In the genomic region with DNA sequence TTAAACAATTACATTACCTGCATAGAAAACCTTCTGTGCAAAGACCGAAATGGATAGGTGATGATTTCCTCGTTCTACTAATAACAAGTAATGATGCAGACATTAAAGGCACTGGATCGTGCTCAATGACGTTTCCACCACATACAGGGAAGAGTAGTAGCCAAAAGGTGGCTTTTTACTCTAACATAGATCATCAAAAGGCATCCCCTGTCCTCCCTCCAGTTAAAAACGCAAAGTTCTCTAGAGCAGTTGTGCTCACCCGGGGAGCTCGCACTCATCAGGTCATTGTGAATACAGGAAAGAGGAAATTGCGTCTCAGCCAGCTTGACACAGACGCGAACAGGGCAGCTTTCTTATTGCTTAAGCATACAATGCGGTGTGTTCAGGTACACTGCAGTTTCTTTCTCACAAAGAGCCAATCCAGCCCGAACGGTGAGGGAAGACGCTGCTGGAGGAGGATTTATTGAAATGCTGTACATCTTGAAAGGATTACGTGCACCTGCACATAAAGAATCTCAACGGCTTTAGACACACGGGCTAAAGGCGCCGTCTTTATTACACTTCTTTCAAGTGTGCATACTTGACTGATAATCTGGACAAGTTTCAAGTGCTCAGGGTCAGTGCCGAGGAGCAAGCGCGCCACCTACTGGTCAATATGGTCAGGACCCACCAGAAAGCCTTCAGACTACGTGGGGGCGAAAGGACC, we compare ENCODE assay signal across 8 mouse cellular contexts.
DNase-seq lines count a peak whose midpoint lies in the region; ATAC-seq and TF ChIP-seq lines count a peak whose summit lies in the region.

No protein-coding gene starts in this region.

- no peak for ATAC-seq in heart, embryonic 13.5 days (ENCODE audit: extremely low read depth, insufficient number of reproducible peaks, low FRiP score, low TSS enrichment)
- peak; percentile 87 for ATAC-seq in kidney, postnatal 0 days (replicated peaks; ENCODE audit: low FRiP score, low read depth)
- peak; percentile 91 for ATAC-seq in liver, embryonic 11.5 days (replicated peaks; ENCODE audit: low FRiP score)
- ATAC-seq in neural tube, embryonic 11.5 days (ENCODE audit: insufficient read depth, low FRiP score, low TSS enrichment) = peak; percentile 58; the same call in 1 of the 2 replicates

- peaks cover 9% of the 10 kb centered on the region; the same call in 1 of the 2 replicates for H3K27me3 ChIP-seq in heart, embryonic 13.5 days (replicated peaks)
- H3K27me3 ChIP-seq in kidney, postnatal 0 days (ENCODE audit: insufficient read depth, low read length) = no peaks in the 10 kb centered on the region
- H3K27me3 ChIP-seq in liver, embryonic 11.5 days (replicated peaks; ENCODE audit: control insufficient read depth, insufficient read depth, low read length) = no peaks in the 10 kb centered on the region
- H3K27me3 ChIP-seq in neural tube, embryonic 11.5 days (ENCODE audit: control insufficient read depth, insufficient read depth, low read length) = no peaks in the 10 kb centered on the region

- no peak overlapping the region for H3K27ac ChIP-seq in heart, embryonic 13.5 days (replicated peaks)
- no peak overlapping the region for H3K27ac ChIP-seq in kidney, postnatal 0 days
- H3K27ac ChIP-seq in liver, embryonic 11.5 days (ENCODE audit: low read depth, low read length) = no peak overlapping the region
- no peak overlapping the region for H3K27ac ChIP-seq in neural tube, embryonic 11.5 days (ENCODE audit: low read depth, low read length)

- 14% methylated on average over 24 of the region's 24 CpGs for WGBS in heart, embryonic 13.5 days
- 7% methylated on average over 24 of the region's 24 CpGs for WGBS in kidney, postnatal 0 days
- 18% methylated on average over 24 of the region's 24 CpGs for WGBS in liver, embryonic 11.5 days
- WGBS in neural tube, embryonic 11.5 days = 13% methylated on average over 24 of the region's 24 CpGs

- H3K9ac ChIP-seq in heart, embryonic 13.5 days = peak overlapping the region; percentile 69
- H3K9ac ChIP-seq in kidney, postnatal 0 days (ENCODE audit: low read depth, low read length) = peak overlapping the region; percentile 20; the same call in 1 of the 2 replicates
- H3K9ac ChIP-seq in liver, embryonic 11.5 days (ENCODE audit: low read depth, low read length) = no peak overlapping the region
- H3K9ac ChIP-seq in neural tube, embryonic 11.5 days (ENCODE audit: low read length) = no peak overlapping the region

- TF ChIP-seq CTCF in kidney, postnatal 0 days (IDR thresholded peaks at IDR 0.05; ENCODE audit: low read depth) = peak; percentile 96

- no peaks in the 10 kb centered on the region for H3K9me3 ChIP-seq in heart, embryonic 13.5 days
- H3K9me3 ChIP-seq in kidney, postnatal 0 days (replicated peaks; ENCODE audit: low read length) = no peaks in the 10 kb centered on the region
- no peaks in the 10 kb centered on the region for H3K9me3 ChIP-seq in liver, embryonic 11.5 days (ENCODE audit: control insufficient read depth, low read length)
- H3K9me3 ChIP-seq in neural tube, embryonic 11.5 days (ENCODE audit: control insufficient read depth, low read length) = no peaks in the 10 kb centered on the region

- H3K4me2 ChIP-seq in heart, embryonic 13.5 days = peak overlapping the region; percentile 76
- H3K4me2 ChIP-seq in kidney, postnatal 0 days (ENCODE audit: low read length) = peak overlapping the region; percentile 64
- peak overlapping the region; percentile 49 for H3K4me2 ChIP-seq in liver, embryonic 11.5 days
- peak overlapping the region; percentile 38 for H3K4me2 ChIP-seq in neural tube, embryonic 11.5 days (ENCODE audit: low read depth)

- no peaks in the 10 kb centered on the region for H3K36me3 ChIP-seq in heart, embryonic 13.5 days
- H3K36me3 ChIP-seq in kidney, postnatal 0 days (ENCODE audit: insufficient read depth, low read length) = no peaks in the 10 kb centered on the region
- no peaks in the 10 kb centered on the region for H3K36me3 ChIP-seq in liver, embryonic 11.5 days (ENCODE audit: control insufficient read depth, insufficient read depth, low read length)
- H3K36me3 ChIP-seq in neural tube, embryonic 11.5 days (ENCODE audit: control insufficient read depth, insufficient read depth, low read length) = no peaks in the 10 kb centered on the region

- peak overlapping the region; percentile 56 for H3K4me3 ChIP-seq in heart, embryonic 13.5 days
- peak overlapping the region; percentile 31 for H3K4me3 ChIP-seq in kidney, postnatal 0 days (replicated peaks; ENCODE audit: low read depth, low read length)
- peak overlapping the region; percentile 14 for H3K4me3 ChIP-seq in liver, embryonic 11.5 days (ENCODE audit: low read depth, low read length)
- peak overlapping the region; percentile 27 for H3K4me3 ChIP-seq in neural tube, embryonic 11.5 days (ENCODE audit: low read depth, low read length)

- peaks cover 8% of the 10 kb centered on the region; the same call in 1 of the 2 replicates for H3K4me1 ChIP-seq in heart, embryonic 13.5 days
- H3K4me1 ChIP-seq in kidney, postnatal 0 days (replicated peaks; ENCODE audit: insufficient read depth, low read length) = no peaks in the 10 kb centered on the region
- no peaks in the 10 kb centered on the region for H3K4me1 ChIP-seq in liver, embryonic 11.5 days (replicated peaks; ENCODE audit: control insufficient read depth, insufficient read depth, low read length)
- no peaks in the 10 kb centered on the region for H3K4me1 ChIP-seq in neural tube, embryonic 11.5 days (ENCODE audit: control insufficient read depth, insufficient read depth, low read length)

- peak; percentile 58 for DNase-seq in CD4-positive, CD25-positive, alpha-beta regulatory T cell, adult 2 months (ENCODE audit: low read depth, low spot score)
- DNase-seq in c-Kit-negative CD71-positive TER-119-positive erythroid progenitor cells, embryonic 14.5 days (ENCODE audit: low read depth, low spot score) = peak; percentile 21
- peak; percentile 42 for DNase-seq in fibroblast of lung, adult 2 months (ENCODE audit: low read depth)
- peak; percentile 93 for DNase-seq in kidney, postnatal 0 days (ENCODE audit: low spot score)
- peak; percentile 74 for DNase-seq in liver, embryonic 11.5 days (ENCODE audit: low spot score)
- peak; percentile 87 for DNase-seq in neural tube, embryonic 11.5 days (ENCODE audit: low spot score)
- peak; percentile 57 for DNase-seq in telencephalon, adult 2 months (ENCODE audit: low read depth, low spot score)

Comparison
In these comparisons a context has a peak if more than half of its experiments do, and no peak if none do; other contexts are left out.
1. DNase-seq: peak in every context shown above with its lines; median percentile 93 in kidney, postnatal 0 days; 87 in neural tube, embryonic 11.5 days; 74 in liver, embryonic 11.5 days; 58 in CD4-positive, CD25-positive, alpha-beta regulatory T cell, adult 2 months; 57 in telencephalon, adult 2 months; 42 in fibroblast of lung, adult 2 months; 21 in c-Kit-negative CD71-positive TER-119-positive erythroid progenitor cells, embryonic 14.5 days.
2. H3K9ac ChIP-seq: peak in heart, embryonic 13.5 days (single experiment) and kidney, postnatal 0 days (single experiment); none in liver, embryonic 11.5 days (single experiment) and neural tube, embryonic 11.5 days (single experiment).
3. Peak in every context shown above with its lines, with median percentiles within 50 percentile points of each other: H3K4me2 ChIP-seq and H3K4me3 ChIP-seq.